Mouse (Mus musculus) forebrain, postnatal 0 days (tissue): ENCODE data around the gene Art3. TPM values are rescaled to one million over a fixed set of nuclear protein-coding genes. Genes with fewer than 3 reads are reported as not detected.
A peak's percentile ranks its signal among the peaks of the same experiment; 100 is the strongest.

Source experiments
- ATAC-seq: fragments of 200-750 bp; cut with Nextera tagmentation; 2 replicates; pipeline ENCODE4 v1.8.0; 2017; ENCODE audit warnings: mild to moderate bottlenecking, moderate library complexity
- DNase-seq: peaks from one replicate; pipeline ENCODE4 v3.0.0-alpha.2; 2015
- H3K27ac ChIP-seq: fragments of 300-500 bp; sonication (generic); 2 replicates; pipeline ENCODE4 v1.5.1; 2014; ENCODE audit warnings: low read depth, mild to moderate bottlenecking, antibody characterized with exemption, low read length, moderate library complexity, mixed read lengths
- H3K27me3 ChIP-seq: fragments of 300-500 bp; sonication (generic); 2 replicates; pipeline ENCODE4 v1.6.1; 2014; ENCODE audit warnings: mild to moderate bottlenecking, low read length, mixed read lengths; ENCODE audit not compliant: insufficient read depth
- H3K36me3 ChIP-seq: fragments of 300-500 bp; sonication (generic); 2 replicates; pipeline ENCODE4 v1.6.1; 2014; ENCODE audit warnings: mild to moderate bottlenecking, moderate library complexity; ENCODE audit not compliant: insufficient read depth
- H3K4me1 ChIP-seq: fragments of 300-500 bp; sonication (generic); 2 replicates; pipeline ENCODE4 v1.6.1; 2014; ENCODE audit warnings: antibody characterized with exemption; ENCODE audit not compliant: insufficient read depth
- H3K4me2 ChIP-seq: fragments of 300-500 bp; sonication (generic); 2 replicates; pipeline ENCODE4 v1.6.1; 2014; ENCODE audit warnings: low read depth, mild to moderate bottlenecking, moderate library complexity
- H3K4me3 ChIP-seq: fragments of 300-500 bp; sonication (generic); 2 replicates; pipeline ENCODE4 v1.5.1; 2014; ENCODE audit warnings: low read depth, low read length, mixed read lengths
- H3K9ac ChIP-seq: fragments of 300-500 bp; sonication (generic); 2 replicates; pipeline ENCODE4 v1.6.1; 2014; ENCODE audit warnings: mild to moderate bottlenecking
- H3K9me3 ChIP-seq: fragments of 300-500 bp; sonication (generic); 2 replicates; pipeline ENCODE4 v1.6.1; 2016; ENCODE audit warnings: low read length
- CTCF ChIP-seq: sonication (generic); IDR thresholded peaks from 2 replicates; pipeline ENCODE4 v1.5.1; 2016; ENCODE audit warnings: antibody characterized with exemption, control low read depth, low read depth
- WGBS: fragments of 180-500 bp; shearing (Covaris S2); extraction: QIAGEN DNeasy Blood & Tissue Kit; methylation state at CpG from one replicate; pipeline ENCODE4 v1.1.7; 2014; 5-methylcytosine and 5-hydroxymethylcytosine counted together
- polyA plus RNA-seq: library from polyadenylated mRNA; unstranded; fragments of >200 nt; fragmentation: Nextera tagmentation; extraction: Ambion mirVana; gene quantifications from 2 replicates; pipeline ENCODE4 v1.2.1, GENCODE M21; 2015
- total RNA-seq: library from RNA; depleted of rRNA; stranded (reverse); fragments of >200 nt; gene quantifications from 2 replicates; pipeline ENCODE4 v1.2.3, GENCODE M21; 2014; rRNA removed

Art3 gene
- total RNA-seq (3.0 and 3.5 TPM in 2 replicates), polyA plus RNA-seq (8.0 and 9.4 TPM in 2 replicates)

DNA sequence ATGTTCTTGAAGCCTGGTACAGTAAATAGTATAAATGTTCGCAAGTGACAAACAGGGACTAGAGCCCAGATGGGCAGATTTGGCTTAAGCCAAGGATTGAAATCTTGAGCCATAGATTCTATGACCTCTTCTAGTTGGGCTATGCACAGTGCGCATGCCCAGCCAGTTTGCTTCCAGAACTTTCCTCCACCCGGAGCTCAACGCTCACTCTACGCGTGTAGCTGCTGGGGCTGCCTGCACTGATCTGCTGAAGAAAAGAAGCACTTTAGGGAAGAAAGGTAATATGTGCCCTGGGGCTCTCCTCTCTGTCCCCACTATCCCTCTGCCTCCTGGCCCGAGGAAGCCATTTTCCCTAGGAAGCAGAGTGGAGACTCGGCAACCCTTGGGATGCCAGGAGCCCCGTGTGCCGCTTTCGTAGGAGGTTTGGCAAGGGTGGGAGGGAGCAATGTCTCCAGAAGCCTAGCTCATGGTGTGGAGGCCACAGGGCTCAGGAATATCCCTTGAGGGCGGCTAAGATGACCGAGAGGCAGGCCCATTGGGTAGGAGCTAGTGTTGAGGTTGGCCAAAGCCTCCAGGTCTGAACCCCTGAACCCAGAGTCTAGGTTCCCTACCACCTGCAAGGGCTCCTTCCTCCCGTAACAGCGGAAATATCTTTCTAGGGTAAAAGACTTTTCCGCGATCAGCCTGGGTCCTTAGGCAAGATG, at the start of gene Art3:
TSS of gene Art3 (plus strand) at position 193 of the 704 bp plus-strand sequence.
- Histone ChIP-seq H3K4me3 (no peak within 1 kb of the TSS), H3K9me3 (no peaks in the 10 kb centered on the region), H3K9ac (no peak within 1 kb of the TSS), H3K27me3 (no peaks in the 10 kb centered on the region), H3K4me2 (peak within 1 kb of the TSS; percentile 30), H3K4me1 (no peaks in the 10 kb centered on the region), H3K27ac (no peak within 1 kb of the TSS), H3K36me3 (no peaks in the 10 kb centered on the region)
- WGBS = 93% methylated on average over 17 of the region's 17 CpGs
- no peak for TF ChIP-seq CTCF
- no peak for ATAC-seq
- DNase-seq = no peak

DNA sequence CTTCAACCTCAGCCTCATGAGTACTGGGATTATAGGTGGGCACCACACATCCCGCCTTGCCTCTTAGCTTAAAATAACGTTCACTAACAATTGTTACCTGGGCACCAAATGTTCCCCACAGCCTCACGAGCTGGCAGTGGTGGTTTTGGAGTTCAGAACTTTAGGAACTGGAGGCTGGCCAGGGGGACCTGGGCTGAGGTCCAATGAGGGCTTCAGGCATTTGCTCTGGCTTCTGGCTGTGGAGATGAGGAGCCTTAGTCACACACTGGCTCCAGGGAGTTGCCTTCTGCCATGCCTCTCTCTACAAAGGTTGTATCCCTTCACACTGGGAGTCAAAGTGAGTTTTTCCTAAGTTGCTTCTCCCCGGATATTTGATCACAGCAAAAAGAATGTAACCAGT, 49.1 kb upstream of the Art3 start:
- DNase-seq (no peak), ATAC-seq (no peak)
- Histone ChIP-seq H3K36me3 (peaks cover 24% of the 10 kb centered on the region), H3K27me3 (no peaks in the 10 kb centered on the region), H3K9ac (no peak overlapping the region), H3K4me1 (no peaks in the 10 kb centered on the region), H3K9me3 (no peaks in the 10 kb centered on the region), H3K4me3 (no peak overlapping the region), H3K27ac (no peak overlapping the region), H3K4me2 (no peak overlapping the region)
- no peak for TF ChIP-seq CTCF
- WGBS = 68% methylated on average over 4 of the region's 4 CpGs

DNA sequence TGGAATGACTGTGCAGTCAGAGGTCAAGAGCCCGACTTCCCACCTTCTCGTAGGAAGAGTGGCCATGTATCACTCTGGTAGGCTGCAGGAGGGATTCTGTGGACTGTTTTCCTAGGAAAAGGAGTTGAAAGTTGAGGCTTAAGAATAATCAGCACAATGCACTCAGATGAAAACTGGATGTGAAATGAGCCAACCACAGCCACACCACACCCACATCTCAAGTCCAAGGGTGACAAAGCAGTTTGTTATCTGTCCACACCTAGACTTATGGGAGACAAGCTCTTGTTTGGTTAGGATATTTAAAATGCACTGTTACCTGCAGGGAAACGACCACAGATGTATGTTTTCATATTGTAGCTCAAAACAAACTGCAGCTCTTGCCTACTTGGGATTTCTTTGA, 48.5 kb upstream of the Art3 start:
- no peak overlapping the region for H3K4me3 ChIP-seq
- no peaks in the 10 kb centered on the region for H3K9me3 ChIP-seq
- H3K36me3 ChIP-seq = peaks cover 29% of the 10 kb centered on the region
- TF ChIP-seq CTCF = no peak
- no peaks in the 10 kb centered on the region for H3K4me1 ChIP-seq
- no peak overlapping the region for H3K27ac ChIP-seq
- DNase-seq (no peak), ATAC-seq (no peak)
- H3K9ac ChIP-seq = no peak overlapping the region
- WGBS = 87% methylated on average over 3 of the region's 3 CpGs
- H3K27me3 ChIP-seq = no peaks in the 10 kb centered on the region
- H3K4me2 ChIP-seq = no peak overlapping the region

DNA sequence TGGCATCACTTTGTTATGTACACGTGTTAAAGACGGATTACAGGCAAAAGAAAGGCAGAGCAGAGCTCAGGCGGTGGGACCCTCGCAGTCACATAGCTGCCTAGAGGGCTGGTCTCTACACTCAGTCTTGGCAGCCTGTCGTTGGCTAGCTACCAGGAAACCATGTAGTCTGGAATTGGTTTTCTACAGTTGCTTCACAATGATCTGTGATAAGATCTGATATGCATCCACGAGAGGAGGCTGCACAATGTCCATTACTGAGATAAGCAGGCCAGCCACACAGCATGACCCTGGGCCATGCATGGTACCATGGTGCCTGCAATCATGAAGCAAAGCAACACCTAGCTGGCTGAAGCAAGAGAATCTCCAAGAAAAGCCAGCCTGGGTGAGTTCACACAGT, 43.8 kb upstream of the Art3 start:
- Histone ChIP-seq H3K9ac (no peak overlapping the region), H3K4me3 (no peak overlapping the region), H3K4me2 (no peak overlapping the region), H3K36me3 (peaks cover 74% of the 10 kb centered on the region), H3K27me3 (no peaks in the 10 kb centered on the region), H3K4me1 (no peaks in the 10 kb centered on the region), H3K27ac (no peak overlapping the region), H3K9me3 (no peaks in the 10 kb centered on the region)
- WGBS = 87% methylated on average over 6 of the region's 6 CpGs
- no peak for DNase-seq
- TF ChIP-seq CTCF = no peak
- no peak for ATAC-seq

DNA sequence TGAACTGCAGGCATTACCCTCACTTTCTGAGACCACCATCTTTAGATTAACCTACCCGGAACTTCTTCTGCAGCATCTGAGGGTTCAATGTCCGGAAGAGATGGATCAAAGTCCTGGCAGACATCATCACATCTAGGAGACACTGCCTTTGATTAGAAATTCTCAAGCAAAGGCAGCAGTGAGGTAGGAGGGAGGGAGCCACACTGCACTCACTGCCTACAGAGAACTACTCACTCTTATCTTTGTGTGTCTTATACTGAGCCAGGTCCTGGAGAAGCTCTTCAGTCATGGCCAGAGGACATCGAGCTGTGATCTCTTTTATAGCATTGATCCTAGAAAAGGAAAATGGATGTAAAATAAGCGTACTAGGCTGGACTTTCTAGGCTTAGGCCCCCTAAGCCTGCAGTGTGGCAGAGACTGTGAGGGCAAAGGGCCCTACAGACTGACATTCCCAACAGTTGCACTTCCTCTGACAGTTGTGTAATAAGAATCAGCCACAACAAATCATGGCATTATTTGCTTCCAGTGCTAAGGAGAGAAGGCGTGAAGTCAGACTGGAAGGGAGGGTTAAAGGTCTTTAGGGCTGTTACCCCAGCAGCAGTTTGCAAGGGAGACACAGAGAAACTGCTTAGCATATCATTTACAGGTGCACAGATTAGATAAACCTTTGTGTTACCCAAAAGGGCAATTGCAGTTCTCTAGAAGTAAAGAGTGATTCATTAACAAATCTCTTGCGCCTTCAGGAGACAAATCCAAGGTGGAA, 39.8 kb upstream of the Art3 start:
- Histone ChIP-seq H3K9me3 (no peaks in the 10 kb centered on the region), H3K36me3 (peaks cover 88% of the 10 kb centered on the region), H3K4me1 (no peaks in the 10 kb centered on the region), H3K4me3 (no peak overlapping the region), H3K9ac (no peak overlapping the region), H3K27me3 (no peaks in the 10 kb centered on the region), H3K27ac (no peak overlapping the region), H3K4me2 (no peak overlapping the region)
- ATAC-seq = no peak
- DNase-seq = no peak
- TF ChIP-seq CTCF = no peak
- WGBS = 93% methylated on average over 6 of the region's 6 CpGs

DNA sequence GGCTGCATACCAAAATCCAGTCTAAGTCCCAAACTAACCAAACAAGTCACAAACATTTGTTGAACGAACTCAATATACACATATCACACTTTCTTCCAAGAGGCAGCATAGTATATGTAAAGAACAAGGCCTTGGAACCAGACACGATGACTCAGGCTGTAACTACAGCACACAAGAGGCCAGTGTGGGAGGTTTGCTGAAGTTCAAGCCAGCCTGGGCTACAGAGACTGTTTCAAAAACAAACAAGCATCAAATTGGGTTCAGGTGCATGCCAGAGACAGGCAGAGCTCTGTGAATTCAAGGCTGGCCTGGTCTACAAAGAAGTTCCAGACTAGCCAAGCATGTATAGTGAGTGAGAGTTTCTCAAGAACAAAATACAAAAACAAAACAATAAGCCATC, 37.1 kb upstream of the Art3 start:
- H3K4me3 ChIP-seq = no peak overlapping the region
- H3K36me3 ChIP-seq = peaks cover 82% of the 10 kb centered on the region
- no peak overlapping the region for H3K27ac ChIP-seq
- H3K27me3 ChIP-seq = no peaks in the 10 kb centered on the region
- TF ChIP-seq CTCF = no peak
- WGBS = 90% methylated on average over 2 of the region's 2 CpGs
- no peak overlapping the region for H3K4me2 ChIP-seq
- H3K9ac ChIP-seq = no peak overlapping the region
- no peaks in the 10 kb centered on the region for H3K9me3 ChIP-seq
- ATAC-seq = no peak
- no peaks in the 10 kb centered on the region for H3K4me1 ChIP-seq
- DNase-seq = no peak

DNA sequence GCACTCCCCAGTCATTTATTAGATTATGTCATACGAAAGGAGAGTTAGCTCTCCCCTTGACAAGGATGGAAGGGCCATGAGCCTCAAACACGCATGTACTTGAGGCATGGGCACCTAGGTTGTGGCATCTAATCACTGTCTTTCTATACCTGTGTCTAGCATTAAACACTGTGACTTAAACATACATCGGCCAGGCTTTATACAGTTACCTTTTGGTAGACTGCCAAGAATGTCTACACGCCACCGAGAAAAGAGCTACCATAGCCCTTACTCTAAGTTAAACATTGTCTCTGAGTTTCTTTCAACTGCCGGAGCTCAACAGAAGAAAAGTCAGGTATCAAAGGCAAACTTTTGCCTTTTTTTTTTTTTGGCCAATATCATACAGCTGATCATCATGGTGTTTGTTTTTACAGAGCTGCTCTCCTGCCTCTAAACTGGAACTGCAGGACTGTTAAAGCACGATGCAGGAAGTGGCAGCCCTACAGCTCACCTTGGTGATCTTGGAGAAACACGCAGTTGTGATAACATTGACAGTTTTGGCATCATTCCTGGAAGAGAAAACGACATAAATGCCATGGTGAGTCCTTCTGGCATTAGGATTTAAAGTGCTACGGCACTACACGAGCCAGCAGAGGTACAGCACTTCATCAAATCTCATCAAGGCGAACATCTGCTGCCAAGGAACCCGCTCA, 29.3 kb upstream of the Art3 start:
- H3K36me3 ChIP-seq = peaks cover 70% of the 10 kb centered on the region
- ATAC-seq = no peak
- H3K4me1 ChIP-seq = no peaks in the 10 kb centered on the region
- DNase-seq = no peak
- no peaks in the 10 kb centered on the region for H3K27me3 ChIP-seq
- 81% methylated on average over 13 of the region's 13 CpGs for WGBS
- no peak overlapping the region for H3K4me3 ChIP-seq
- H3K9me3 ChIP-seq = no peaks in the 10 kb centered on the region
- H3K27ac ChIP-seq = no peak overlapping the region
- no peak for TF ChIP-seq CTCF
- no peak overlapping the region for H3K9ac ChIP-seq
- H3K4me2 ChIP-seq = no peak overlapping the region
